Mouse (Mus musculus) embryonic facial prominence, embryonic 14.5 days (tissue): ENCODE results near the gene Med29. TPM values are rescaled to one million over a fixed set of nuclear protein-coding genes. Genes with fewer than 3 reads are reported as not detected.

Experiments
- ATAC-seq: fragments of 200-750 bp; cut with Nextera tagmentation; 2 replicates; pipeline ENCODE4 v1.8.0; 2017; ENCODE audit warnings: low read depth, moderate number of reproducible peaks, moderate TSS enrichment
- DNase-seq: peaks from one replicate; pipeline ENCODE4 v3.0.0-alpha.2; 2015; ENCODE audit warnings: low spot score
- H3K27ac ChIP-seq: fragments of 300-500 bp; sonication (generic); replicated peaks from 2 replicates; pipeline ENCODE4 v1.5.1; 2014; ENCODE audit warnings: low read depth, mild to moderate bottlenecking, low read length, moderate library complexity
- H3K27me3 ChIP-seq: fragments of 300-500 bp; sonication (generic); replicated peaks from 2 replicates; pipeline ENCODE4 v1.6.1; 2014; ENCODE audit warnings: low read length; ENCODE audit not compliant: control insufficient read depth, insufficient read depth
- H3K36me3 ChIP-seq: fragments of 300-500 bp; sonication (generic); 2 replicates; pipeline ENCODE4 v1.6.1; 2014; ENCODE audit warnings: low read length, mixed read lengths; ENCODE audit not compliant: control insufficient read depth, insufficient read depth
- H3K4me1 ChIP-seq: fragments of 300-500 bp; sonication (generic); 2 replicates; pipeline ENCODE4 v1.6.1; 2014; ENCODE audit warnings: antibody characterized with exemption, low read length; ENCODE audit not compliant: control insufficient read depth, insufficient read depth
- H3K4me2 ChIP-seq: fragments of 300-500 bp; sonication (generic); 2 replicates; pipeline ENCODE4 v1.6.1; 2014; ENCODE audit warnings: low read depth, mild to moderate bottlenecking, low read length, moderate library complexity, mixed read lengths
- H3K4me3 ChIP-seq: fragments of 300-500 bp; sonication (generic); 2 replicates; pipeline ENCODE4 v1.5.1; 2014; ENCODE audit warnings: low read depth, mild to moderate bottlenecking, low read length
- H3K9ac ChIP-seq: fragments of 300-500 bp; sonication (generic); 2 replicates; pipeline ENCODE4 v1.6.1; 2014; ENCODE audit warnings: low read depth, mild to moderate bottlenecking, low read length, moderate library complexity, mixed read lengths
- H3K9me3 ChIP-seq: fragments of 300-500 bp; sonication (generic); 2 replicates; pipeline ENCODE4 v1.6.1; 2016; ENCODE audit warnings: low read length; ENCODE audit not compliant: control insufficient read depth
- WGBS: fragments of 180-500 bp; shearing (Covaris S2); extraction: QIAGEN DNeasy Blood & Tissue Kit; methylation state at CpG from one replicate; pipeline ENCODE4 v1.1.7; 2014; 5-methylcytosine and 5-hydroxymethylcytosine counted together
- polyA plus RNA-seq: library from polyadenylated mRNA; unstranded; fragments of >200 nt; fragmentation: Nextera tagmentation; extraction: Ambion mirVana; gene quantifications from 2 replicates; pipeline ENCODE4 v1.2.1, GENCODE M21; 2014

Gene Med29
- polyA plus RNA-seq, 1 experiment from 2014 or later = 48.2 TPM

DNA sequence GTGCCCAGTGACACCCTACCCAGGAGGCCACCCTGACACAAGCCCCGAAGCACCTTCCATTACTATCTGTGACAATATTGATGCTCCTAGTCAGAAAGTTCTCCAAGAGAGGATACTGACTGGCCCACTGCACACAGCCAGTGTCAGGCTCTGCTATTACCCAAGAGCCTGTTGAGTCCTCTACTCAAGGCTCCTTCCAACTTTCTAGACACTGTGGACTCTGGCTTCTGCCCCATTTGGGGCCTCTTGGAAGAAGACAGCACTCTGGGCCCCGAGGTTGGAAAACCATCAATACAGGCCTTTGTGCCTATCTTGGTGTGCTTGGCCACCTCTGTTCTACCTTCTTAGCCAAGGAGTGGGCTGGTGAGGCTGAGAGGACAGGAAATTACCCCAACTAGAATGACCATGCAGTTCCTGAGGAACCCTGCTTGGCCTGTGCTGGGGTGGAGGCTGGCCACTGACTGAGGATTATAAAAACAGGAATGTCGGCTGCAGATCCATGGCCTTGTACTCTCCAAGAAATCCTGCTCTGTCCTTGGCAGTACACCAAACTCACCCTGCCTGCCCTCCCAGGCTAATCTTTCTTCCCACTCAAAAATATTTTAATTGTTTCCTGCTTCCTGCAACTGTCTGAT is 18.4 kb upstream of the Med29 start:
- ATAC-seq = no peak
- no peak for DNase-seq
- no peaks in the 10 kb centered on the region for H3K27me3 ChIP-seq
- H3K4me3 ChIP-seq = no peak overlapping the region
- no peak overlapping the region for H3K4me2 ChIP-seq
- no peaks in the 10 kb centered on the region for H3K9me3 ChIP-seq
- H3K9ac ChIP-seq = no peak overlapping the region
- peaks cover 85% of the 10 kb centered on the region for H3K36me3 ChIP-seq
- no peaks in the 10 kb centered on the region for H3K4me1 ChIP-seq
- WGBS = 85% methylated on average over 3 of the region's 3 CpGs
- no peak overlapping the region for H3K27ac ChIP-seq

DNA sequence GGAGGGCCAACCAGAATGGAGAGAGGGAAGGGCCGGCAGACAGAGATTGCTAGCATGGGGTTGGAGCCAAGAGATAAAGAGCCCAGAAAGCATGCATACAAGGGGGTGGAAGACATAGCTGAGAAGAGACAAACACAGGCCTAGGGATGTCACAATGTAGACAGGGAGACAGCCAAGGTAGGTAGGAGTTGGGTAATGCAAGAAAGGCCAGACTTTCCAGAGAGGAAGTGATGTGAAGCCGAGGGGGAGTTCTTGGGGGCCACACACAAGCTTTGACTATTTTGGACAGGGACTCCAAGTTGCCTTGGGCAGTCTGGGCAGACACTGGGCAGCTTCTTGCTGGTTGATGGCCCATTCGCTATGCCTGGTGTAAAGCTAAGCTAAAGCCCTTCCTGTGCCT is 9.4 kb upstream of the Med29 start:
- H3K36me3 ChIP-seq = peaks cover 98% of the 10 kb centered on the region
- 78% methylated on average over 3 of the region's 3 CpGs for WGBS

DNA sequence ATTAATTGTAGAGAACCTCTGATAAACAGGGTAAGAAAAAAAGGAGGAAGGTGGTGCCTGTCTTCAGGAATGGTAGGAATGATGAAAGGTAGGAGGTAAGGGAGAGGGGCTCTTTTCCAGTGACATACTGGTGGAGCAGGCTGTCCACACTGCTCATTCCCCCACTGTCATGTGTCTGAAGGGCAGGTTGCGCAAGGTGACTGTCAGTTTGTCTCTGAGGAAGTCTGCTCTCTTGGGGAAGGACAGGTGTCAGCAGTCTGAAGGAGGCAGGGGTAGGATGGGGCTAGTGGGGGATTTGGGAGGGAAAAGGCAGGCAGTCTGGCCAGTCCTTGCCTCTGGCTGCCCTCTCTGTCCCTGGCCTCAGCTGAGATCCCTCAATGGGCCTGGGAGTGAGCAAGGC is 8.5 kb upstream of the Med29 start:
- Histone ChIP-seq H3K27ac (no peak overlapping the region), H3K36me3 (peaks cover 98% of the 10 kb centered on the region), H3K9ac (no peak overlapping the region), H3K4me2 (no peak overlapping the region), H3K4me3 (no peak overlapping the region), H3K27me3 (no peaks in the 10 kb centered on the region), H3K4me1 (no peaks in the 10 kb centered on the region), H3K9me3 (no peaks in the 10 kb centered on the region)
- DNase-seq (no peak), ATAC-seq (no peak)
- WGBS = 85% methylated on average over 1 of the region's 1 CpGs

More for the DNA sequence above, 9.4 kb upstream of the Med29 start:
- Histone ChIP-seq H3K27me3 (no peaks in the 10 kb centered on the region), H3K4me2 (no peak overlapping the region), H3K27ac (no peak overlapping the region), H3K4me1 (no peaks in the 10 kb centered on the region), H3K4me3 (no peak overlapping the region), H3K9me3 (no peaks in the 10 kb centered on the region), H3K9ac (no peak overlapping the region)
- DNase-seq (no peak), ATAC-seq (no peak)

DNA sequence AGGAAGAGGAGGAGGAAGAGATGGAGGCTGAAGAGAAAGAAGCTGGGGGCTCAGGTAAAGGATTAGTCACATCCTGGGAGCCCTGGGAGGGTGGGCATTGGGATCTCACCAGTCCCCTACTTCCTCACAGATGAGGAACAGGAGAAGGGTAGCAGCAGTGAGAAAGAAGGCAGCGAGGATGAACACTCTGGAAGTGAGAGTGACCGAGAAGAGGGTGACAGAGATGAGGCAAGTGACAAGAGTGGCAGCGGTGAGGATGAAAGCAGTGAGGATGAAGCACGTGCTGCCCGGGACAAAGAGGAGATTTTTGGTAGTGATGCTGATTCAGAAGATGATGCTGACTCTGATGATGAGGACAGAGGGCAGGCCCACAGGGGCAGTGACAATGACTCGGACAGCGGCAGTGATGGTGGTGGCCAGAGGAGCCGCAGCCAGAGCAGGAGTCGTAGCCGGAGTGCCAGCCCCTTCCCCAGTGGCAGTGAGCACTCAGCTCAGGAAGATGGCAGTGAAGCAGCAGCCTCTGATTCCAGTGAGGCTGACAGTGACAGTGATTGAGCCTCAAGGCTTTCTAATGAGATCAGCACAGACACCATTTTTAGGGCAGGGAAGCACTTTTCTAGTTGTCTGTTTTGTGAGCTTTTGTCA is 6.3 kb upstream of the Med29 start:
- H3K9ac ChIP-seq = no peak overlapping the region
- no peaks in the 10 kb centered on the region for H3K4me1 ChIP-seq
- no peak overlapping the region for H3K4me2 ChIP-seq
- no peaks in the 10 kb centered on the region for H3K9me3 ChIP-seq
- H3K36me3 ChIP-seq = peaks cover 86% of the 10 kb centered on the region
- H3K4me3 ChIP-seq = no peak overlapping the region
- H3K27ac ChIP-seq = no peak overlapping the region
- H3K27me3 ChIP-seq = no peaks in the 10 kb centered on the region
- 89% methylated on average over 10 of the region's 10 CpGs for WGBS
- ATAC-seq = no peak
- no peak for DNase-seq

DNA sequence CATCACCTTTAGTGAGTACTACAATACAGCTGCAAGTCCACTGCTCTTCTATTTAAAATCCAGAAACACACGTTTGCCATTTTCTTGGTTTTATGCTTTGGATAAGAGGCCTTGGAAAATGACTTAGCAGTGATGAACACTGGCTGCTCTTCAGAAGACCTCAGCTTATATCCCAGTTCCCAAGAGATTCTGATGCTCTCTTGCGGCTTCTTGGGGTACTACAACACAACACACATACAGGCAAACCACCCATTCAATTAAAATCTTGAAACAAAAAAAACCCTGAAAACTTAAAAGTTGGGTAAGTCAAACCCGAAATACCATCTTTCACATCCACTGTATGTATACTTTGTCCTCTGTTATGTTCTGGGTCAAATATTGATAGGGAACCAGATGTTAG is 5.5 kb upstream of the Med29 start:
- ATAC-seq (no peak), DNase-seq (peak; percentile 52)
- no peak overlapping the region for H3K27ac ChIP-seq
- no peaks in the 10 kb centered on the region for H3K27me3 ChIP-seq
- H3K36me3 ChIP-seq = peaks cover 78% of the 10 kb centered on the region
- H3K9me3 ChIP-seq = no peaks in the 10 kb centered on the region
- H3K4me2 ChIP-seq = no peak overlapping the region
- H3K9ac ChIP-seq = no peak overlapping the region
- H3K4me3 ChIP-seq = no peak overlapping the region
- WGBS = 73% methylated on average over 3 of the region's 3 CpGs
- H3K4me1 ChIP-seq = 0 out of 2 replicates have a peak, but pooled peaks cover 3% of the 10 kb centered on the region

DNA sequence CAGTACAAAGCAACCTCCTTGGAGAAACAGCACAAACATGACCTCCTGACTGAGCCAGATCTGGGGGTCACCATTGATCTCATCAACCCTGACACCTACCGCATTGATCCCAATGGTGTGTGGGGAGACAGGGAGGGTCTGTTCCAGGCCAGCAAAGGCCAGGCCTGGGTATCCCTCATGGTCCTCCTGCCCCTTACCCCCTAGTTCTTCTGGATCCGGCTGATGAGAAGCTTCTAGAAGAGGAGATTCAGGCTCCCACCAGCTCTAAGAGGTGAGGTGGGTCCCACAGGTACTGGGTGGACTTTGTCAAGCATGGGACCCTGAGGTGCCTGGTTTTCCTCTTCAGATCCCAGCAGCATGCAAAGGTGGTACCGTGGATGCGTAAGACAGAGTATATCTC is 2.9 kb upstream of the Med29 start:
- Histone ChIP-seq H3K9me3 (no peaks in the 10 kb centered on the region), H3K9ac (no peak overlapping the region), H3K4me3 (no peak overlapping the region), H3K27ac (no peak overlapping the region), H3K27me3 (no peaks in the 10 kb centered on the region), H3K4me1 (peaks cover 8% of the 10 kb centered on the region), H3K4me2 (no peak overlapping the region), H3K36me3 (peaks cover 58% of the 10 kb centered on the region)
- no peak for ATAC-seq
- 93% methylated on average over 4 of the region's 4 CpGs for WGBS
- no peak for DNase-seq

DNA sequence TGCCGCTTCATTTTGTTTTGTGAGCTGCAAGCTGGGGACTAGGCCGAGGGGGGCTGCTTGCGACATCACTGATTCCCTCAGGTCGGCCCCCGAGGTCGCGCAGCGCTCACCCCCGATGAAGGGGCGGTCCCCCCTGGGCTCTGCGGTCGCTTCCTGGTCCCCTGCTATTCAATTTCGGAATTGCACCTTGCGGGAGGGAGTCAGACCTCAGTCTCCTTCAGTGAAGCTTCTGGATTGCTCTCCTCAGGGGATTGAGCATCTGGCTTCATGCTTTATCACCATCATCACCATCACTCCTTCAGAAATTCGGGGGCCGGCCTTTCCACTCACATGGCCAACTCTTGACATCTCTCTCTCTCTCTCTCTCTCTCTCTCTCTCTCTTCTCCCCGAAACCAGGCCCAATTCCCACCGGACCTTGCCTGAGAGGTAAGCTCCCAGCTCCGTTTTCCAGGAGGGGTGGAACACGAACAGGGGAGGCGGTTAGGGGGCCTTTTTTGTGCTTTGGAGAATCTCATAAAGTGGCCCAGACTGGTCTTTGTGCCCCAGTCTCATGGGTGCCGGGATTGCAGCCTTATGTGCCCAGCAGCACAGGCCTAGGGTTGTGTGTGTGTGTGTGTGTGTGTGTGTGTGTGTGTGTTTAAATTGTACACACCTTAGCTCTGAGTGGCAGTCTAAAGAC is 904 bp upstream of the Med29 start:
- ATAC-seq (no peak), DNase-seq (no peak)
- Histone ChIP-seq H3K4me2 (peak overlapping the region; percentile 92), H3K36me3 (peaks cover 58% of the 10 kb centered on the region), H3K9me3 (no peaks in the 10 kb centered on the region), H3K4me3 (peak overlapping the region; percentile 94), H3K4me1 (peaks cover 8% of the 10 kb centered on the region), H3K27ac (peak overlapping the region; percentile 84), H3K9ac (peak overlapping the region; percentile 88), H3K27me3 (no peaks in the 10 kb centered on the region)
- WGBS = 4% methylated on average over 21 of the region's 22 CpGs

GRCm38 (mm10) chr7:28390331-28390730 is 2.2 kb downstream of the Med29 start:
- Histone ChIP-seq H3K9me3 (no peaks in the 10 kb centered on the region), H3K9ac (no peak overlapping the region), H3K4me2 (no peak overlapping the region), H3K4me3 (no peak overlapping the region), H3K4me1 (peaks cover 8% of the 10 kb centered on the region), H3K27me3 (no peaks in the 10 kb centered on the region), H3K36me3 (peaks cover 51% of the 10 kb centered on the region), H3K27ac (no peak overlapping the region)
- DNase-seq (no peak), ATAC-seq (no peak)
- 91% methylated on average over 3 of the region's 3 CpGs for WGBS
